Mouse (Mus musculus) ZHBTc4 (cell line): ENCODE measurements around the gene Phyhd1.

Source experiments
- DNase-seq: peaks from one replicate; pipeline ENCODE4 v3.0.0-alpha.2; 2011; ENCODE audit warnings: low read depth, low spot score

The Phyhd1 gene

GRCm38 (mm10) chr2:30265767-30266253 is at the start of gene Phyhd1:
TSS of gene Phyhd1 (plus strand) at chr2:30266203.
- DNase-seq = no peak

- DNase-seq = no peak
These were observed 49.7 kb upstream of the Phyhd1 start for GRCm38 (mm10) chr2:30216293-30216692.

- no peak for DNase-seq
These were observed 30.4 kb upstream of the Phyhd1 start for GRCm38 (mm10) chr2:30235593-30235992.

- DNase-seq = no peak
These were observed 29.4 kb upstream of the Phyhd1 start for GRCm38 (mm10) chr2:30236426-30237198.

GRCm38 (mm10) chr2:30237199-30237880 is 28.7 kb upstream of the Phyhd1 start, which contains the start of gene Lrrc8a:
TSS of gene Lrrc8a (plus strand) at chr2:30237715.
- peak; percentile 99 for DNase-seq

- DNase-seq = peak; percentile 73
These were observed 28.1 kb upstream of the Phyhd1 start for GRCm38 (mm10) chr2:30237881-30238280.

- no peak for DNase-seq
These were observed 27.0 kb upstream of the Phyhd1 start for GRCm38 (mm10) chr2:30238906-30239465.

GRCm38 (mm10) chr2:30239777-30240176 is 26.2 kb upstream of the Phyhd1 start:
- no peak for DNase-seq

GRCm38 (mm10) chr2:30240267-30240666 is 25.7 kb upstream of the Phyhd1 start, which contains the start of gene Gm28035:
TSS of gene Gm28035 (plus strand) at chr2:30240567.
- no peak for DNase-seq

GRCm38 (mm10) chr2:30242509-30242908 is 23.5 kb upstream of the Phyhd1 start:
- peak; percentile 94 for DNase-seq

GRCm38 (mm10) chr2:30243391-30243790 is 22.6 kb upstream of the Phyhd1 start:
- no peak for DNase-seq

GRCm38 (mm10) chr2:30244595-30245178 is 21.3 kb upstream of the Phyhd1 start:
- DNase-seq = no peak

- DNase-seq = no peak
These were observed 19.0 kb upstream of the Phyhd1 start for GRCm38 (mm10) chr2:30247036-30247435.

GRCm38 (mm10) chr2:30247681-30248080 is 18.3 kb upstream of the Phyhd1 start:
- DNase-seq = no peak

GRCm38 (mm10) chr2:30249182-30249581 is 16.8 kb upstream of the Phyhd1 start:
- no peak for DNase-seq

GRCm38 (mm10) chr2:30250166-30251128 is 15.6 kb upstream of the Phyhd1 start:
- DNase-seq = no peak

GRCm38 (mm10) chr2:30251417-30252104 is 14.4 kb upstream of the Phyhd1 start:
- peak; percentile 85 for DNase-seq

- no peak for DNase-seq
These were observed 13.5 kb upstream of the Phyhd1 start for GRCm38 (mm10) chr2:30252521-30252920.

GRCm38 (mm10) chr2:30253809-30254208 is 12.2 kb upstream of the Phyhd1 start:
- no peak for DNase-seq
